Comparison of ENCODE assay signal across 8 mouse cellular contexts in genomic region chr10:61977392-61978096, GRCm38 (mm10). TPM values are rescaled to one million over a fixed set of nuclear protein-coding genes. Genes with fewer than 3 reads are reported as not detected.
DNase-seq lines count a peak whose midpoint lies in the region; ATAC-seq and TF ChIP-seq lines count a peak whose summit lies in the region.

No protein-coding gene starts in this region.

- no peak overlapping the region for H3K27ac ChIP-seq in left cerebral cortex, adult 2 months
- no peak overlapping the region for H3K27ac ChIP-seq in forebrain, embryonic 14.5 days (ENCODE audit: low read depth, low read length)
- no peak overlapping the region for H3K27ac ChIP-seq in limb, embryonic 12.5 days
- no peak overlapping the region for H3K27ac ChIP-seq in neural tube, embryonic 14.5 days (ENCODE audit: low read depth, low read length)

- peak overlapping the region; percentile 45 for H3K9ac ChIP-seq in forebrain, embryonic 14.5 days (ENCODE audit: low read length)
- H3K9ac ChIP-seq in limb, embryonic 12.5 days (replicated peaks), result peak overlapping the region; percentile 58
- no peak overlapping the region for H3K9ac ChIP-seq in neural tube, embryonic 14.5 days (replicated peaks; ENCODE audit: low read depth, low read length)

- H3K27me3 ChIP-seq in forebrain, embryonic 14.5 days (replicated peaks; ENCODE audit: control insufficient read depth, insufficient read depth, low read length), result peaks cover 50% of the 10 kb centered on the region
- H3K27me3 ChIP-seq in limb, embryonic 12.5 days, result peaks cover 54% of the 10 kb centered on the region
- H3K27me3 ChIP-seq in neural tube, embryonic 14.5 days (ENCODE audit: control insufficient read depth, insufficient read depth, low read length), result peaks cover 33% of the 10 kb centered on the region

- ATAC-seq in forebrain, embryonic 14.5 days, result no peak
- ATAC-seq in limb, embryonic 12.5 days (ENCODE audit: insufficient number of reproducible peaks, insufficient read depth, low FRiP score, low TSS enrichment, low read depth), result no peak
- ATAC-seq in neural tube, embryonic 14.5 days (ENCODE audit: low read depth), result no peak

- peak overlapping the region; percentile 61 for H3K4me2 ChIP-seq in forebrain, embryonic 14.5 days (ENCODE audit: low read length)
- peak overlapping the region; percentile 94 for H3K4me2 ChIP-seq in limb, embryonic 12.5 days
- peak overlapping the region; percentile 45 for H3K4me2 ChIP-seq in neural tube, embryonic 14.5 days (ENCODE audit: low read depth, low read length)

- no peak for DNase-seq in left cerebral cortex, adult 2 months (ENCODE audit: extremely low spot score in 1 of 2, low spot score in 2 of 2)
- DNase-seq in left cerebral cortex, postnatal 10 days (ENCODE audit: extremely low spot score in 1 of 2, low spot score in 2 of 2), result no peak
- no peak for DNase-seq in forebrain, embryonic 14.5 days (ENCODE audit: low spot score)
- DNase-seq in spleen, postnatal 4 days (ENCODE audit: low spot score in 2 of 2), result no peak
- DNase-seq in yolk sac, embryonic 10.5 days (ENCODE audit: low spot score), result no peak
- no peak for DNase-seq in cerebellum, postnatal 10 days

- H3K36me3 ChIP-seq in forebrain, embryonic 14.5 days (ENCODE audit: control insufficient read depth, insufficient read depth, low read length), result no peaks in the 10 kb centered on the region
- no peaks in the 10 kb centered on the region for H3K36me3 ChIP-seq in limb, embryonic 12.5 days
- no peaks in the 10 kb centered on the region for H3K36me3 ChIP-seq in neural tube, embryonic 14.5 days (ENCODE audit: control insufficient read depth, insufficient read depth, low read length)

- 9% methylated on average over 18 of the region's 18 CpGs for WGBS in forebrain, embryonic 14.5 days
- WGBS in limb, embryonic 12.5 days, result 5% methylated on average over 18 of the region's 18 CpGs
- WGBS in neural tube, embryonic 14.5 days, result 3% methylated on average over 18 of the region's 18 CpGs

- no peaks in the 10 kb centered on the region; the same call in 1 of the 2 replicates for H3K4me1 ChIP-seq in forebrain, embryonic 14.5 days (ENCODE audit: control insufficient read depth, insufficient read depth, low read length)
- peaks cover 37% of the 10 kb centered on the region for H3K4me1 ChIP-seq in limb, embryonic 12.5 days (replicated peaks)
- peaks cover 11% of the 10 kb centered on the region for H3K4me1 ChIP-seq in neural tube, embryonic 14.5 days (ENCODE audit: control insufficient read depth, insufficient read depth, low read length)

- H3K4me3 ChIP-seq in left cerebral cortex, adult 2 months, result peak overlapping the region; percentile 28
- H3K4me3 ChIP-seq in forebrain, embryonic 14.5 days (ENCODE audit: low read depth, low read length), result peak overlapping the region; percentile 30
- H3K4me3 ChIP-seq in limb, embryonic 12.5 days (replicated peaks), result peak overlapping the region; percentile 52
- H3K4me3 ChIP-seq in neural tube, embryonic 14.5 days (ENCODE audit: low read depth, low read length), result peak overlapping the region; percentile 25

- TF ChIP-seq CTCF in left cerebral cortex, adult 2 months (IDR thresholded peaks at IDR 0.05), result no peak

- intact Hi-C loops in left cerebral cortex, adult 2 months (cut with DNase I), result loop anchor here (1.0 kb wide), 1 partner anchor 100 kb away; no protein-coding TSS in a partner anchor
- intact Hi-C loops in left cerebral cortex, postnatal 10 days (cut with DNase I), result loop anchor here (2.0 to 5.0 kb wide), 3 partner anchors 99 to 205 kb away; no protein-coding TSS in a partner anchor

- no peaks in the 10 kb centered on the region for H3K9me3 ChIP-seq in forebrain, embryonic 14.5 days (replicated peaks; ENCODE audit: control insufficient read depth, low read length)
- no peaks in the 10 kb centered on the region for H3K9me3 ChIP-seq in limb, embryonic 12.5 days
- H3K9me3 ChIP-seq in neural tube, embryonic 14.5 days (ENCODE audit: control insufficient read depth, low read length), result no peaks in the 10 kb centered on the region

RNA-seq across cellular contexts. Expression of gene Col13a1, which starts 1.4 kb away (rescaled TPM):
- 1 to 10 TPM; 1.4 to 1.5 TPM for total RNA-seq in left cerebral cortex, adult 2 months (2021)
- 1 to 10 TPM; 1.8 to 2.0 TPM for total RNA-seq in left cerebral cortex, postnatal 10 days (2021)
- 0.41 and 1.3 TPM in 2 replicates for polyA plus RNA-seq in forebrain, embryonic 14.5 days (2014; fragmentation: Nextera tagmentation; extraction: Ambion mirVana)
- polyA plus RNA-seq in limb, embryonic 12.5 days (2016; fragmentation: Nextera tagmentation; extraction: Ambion mirVana), result 3.0 and 3.9 TPM in 2 replicates
- polyA plus RNA-seq in neural tube, embryonic 14.5 days (2014; fragmentation: Nextera tagmentation; extraction: Ambion mirVana), result 0.31 and 3.2 TPM in 2 replicates
